7 mouse cellular contexts compared by ENCODE assay signal in the genomic region with DNA sequence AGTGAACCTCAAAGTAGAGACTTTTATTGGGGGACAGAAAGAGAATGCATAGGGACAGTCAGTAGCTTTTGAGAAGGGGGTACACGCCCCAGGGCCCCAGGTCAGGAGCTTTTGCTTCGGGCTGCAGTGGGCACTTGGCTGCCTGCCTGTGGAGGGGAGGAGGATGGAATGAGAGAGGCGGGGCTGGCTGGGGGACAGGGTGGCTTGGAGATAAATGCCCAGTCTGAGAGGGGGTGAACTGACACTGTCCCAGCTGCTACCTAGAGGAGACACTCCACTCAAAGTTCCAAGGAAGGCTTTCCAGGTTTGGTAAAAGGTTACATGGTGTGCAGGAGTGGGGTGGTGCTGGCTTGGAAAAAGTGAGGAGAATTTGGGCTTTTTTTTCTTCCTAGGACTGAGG. TPM values are rescaled to one million over a fixed set of nuclear protein-coding genes. Genes with fewer than 3 reads are reported as not detected.
DNase-seq lines count a peak whose midpoint lies in the region; ATAC-seq and TF ChIP-seq lines count a peak whose summit lies in the region.

TSS of gene Eno3 (plus strand) at position 239 of the 400 bp plus-strand sequence.

- peak within 1 kb of the TSS; percentile 93 for H3K4me2 ChIP-seq in midbrain, embryonic 15.5 days

- H3K36me3 ChIP-seq in midbrain, embryonic 15.5 days (replicated peaks) = peaks cover 7% of the 10 kb centered on the region; the same call in 1 of the 2 replicates

- 19% methylated on average over 3 of the region's 3 CpGs for WGBS in midbrain, embryonic 15.5 days

- H3K4me1 ChIP-seq in bone marrow macrophage, adult 2 months (ENCODE audit: control insufficient read depth, insufficient read depth, low read length) = peaks cover 32% of the 10 kb centered on the region
- H3K4me1 ChIP-seq in midbrain, embryonic 15.5 days = peaks cover 30% of the 10 kb centered on the region

- TF ChIP-seq CTCF in bone marrow macrophage, adult 2 months (IDR thresholded peaks at IDR 0.05; ENCODE audit: low read depth, low read length) = no peak

- TF ChIP-seq POLR2A in bone marrow macrophage, adult 2 months (IDR thresholded peaks at IDR 0.05; ENCODE audit: borderline replicate concordance, low read depth, low read length) = no peak

- intact Hi-C loops in gastrocnemius, postnatal 14 days (cut with DNase I; ENCODE audit: low total_unique reads) = no loop called here

- no peaks in the 10 kb centered on the region for H3K9me3 ChIP-seq in midbrain, embryonic 15.5 days

- DNase-seq in retina, postnatal 1 day = peak; percentile 20
- no peak for DNase-seq in retina, embryonic 14.5 days (ENCODE audit: low spot score)
- DNase-seq in gastrocnemius, postnatal 14 days = peak; percentile 80
- DNase-seq in ovary, postnatal 10 days (ENCODE audit: low spot score) = no peak

- H3K27ac ChIP-seq in bone marrow macrophage, adult 2 months (ENCODE audit: insufficient read depth, low read depth, low read length) = peak within 1 kb of the TSS; percentile 97
- H3K27ac ChIP-seq in midbrain, embryonic 15.5 days = peak within 1 kb of the TSS; percentile 97

- ATAC-seq in inflammation-experienced regulatory T-cells, adult 6 months = no peak
- ATAC-seq in midbrain, embryonic 15.5 days (replicated peaks) = no peak

- H3K4me3 ChIP-seq in bone marrow macrophage, adult 2 months (ENCODE audit: insufficient read depth, low read length) = peak within 1 kb of the TSS; percentile 84
- peak within 1 kb of the TSS; percentile 99 for H3K4me3 ChIP-seq in midbrain, embryonic 15.5 days

- H3K9ac ChIP-seq in midbrain, embryonic 15.5 days = peak within 1 kb of the TSS; percentile 45

- 0 out of 2 replicates have a peak, but pooled peaks cover 2% of the 10 kb centered on the region for H3K27me3 ChIP-seq in midbrain, embryonic 15.5 days (replicated peaks)

RNA-seq across cellular contexts. Expression of gene Eno3, which starts in this region (rescaled TPM):
- 4.7 and 7.4 TPM in 2 replicates for polyA plus RNA-seq in bone marrow macrophage, adult 2 months (2012; ENCODE audit: insufficient read depth, insufficient read length, missing spikeins)
- 1,000 to 10,000 TPM; 6,763 to 7,262 TPM for total RNA-seq in gastrocnemius, postnatal 14 days (2021)
- polyA plus RNA-seq in inflammation-experienced regulatory T-cells, adult 6 months (2017; shearing (Covaris generic)) = 10 to 100 TPM in 2 of 3 experiments, 1 to 10 TPM in 1; 6.2 to 27.4 (median 21.7) TPM
- 8.0 and 8.3 TPM in 2 replicates for polyA plus RNA-seq in midbrain, embryonic 15.5 days (2015; fragmentation: Nextera tagmentation; extraction: Ambion mirVana)

Comparison
In these comparisons a context has a peak if more than half of its experiments do, and no peak if none do; other contexts are left out.
1. DNase-seq: peak in retina, postnatal 1 day (single experiment) and gastrocnemius, postnatal 14 days (single experiment); none in retina, embryonic 14.5 days (single experiment) and ovary, postnatal 10 days (single experiment).